Mouse (Mus musculus) ES-E14 (cell line): ENCODE measurements around the gene Rab4b. TPM values are rescaled to one million over a fixed set of nuclear protein-coding genes. Genes with fewer than 3 reads are reported as not detected.

Experiments used
- DNase-seq: peaks from one replicate; pipeline ENCODE4 v3.0.0-alpha.2; 2013; ENCODE audit warnings: low read depth, low spot score
- H3K27ac ChIP-seq: 2 replicates; pipeline ENCODE4 v1.5.1; 2012; ENCODE audit warnings: low read depth, mild to moderate bottlenecking, low read length, moderate library complexity, mixed read lengths; ENCODE audit not compliant: poor library complexity, insufficient read depth, severe bottlenecking
- H3K36me3 ChIP-seq: 2 replicates; pipeline ENCODE4 v1.6.1; 2012; ENCODE audit warnings: mild to moderate bottlenecking, low read length, moderate library complexity, mixed read lengths; ENCODE audit not compliant: control insufficient read depth, poor library complexity, insufficient read depth, severe bottlenecking
- H3K4me1 ChIP-seq, 2 experiments: fragments of 150-350 bp in 1 of 2; sonication (generic) in 1 of 2; 2 replicates each; pipeline ENCODE4 v1.6.1; 2012; ENCODE audit warnings: low read length in 2 of 2, mild to moderate bottlenecking in 1 of 2, mixed read lengths in 1 of 2; ENCODE audit not compliant: control insufficient read depth in 2 of 2, insufficient read depth in 2 of 2, poor library complexity in 1 of 2
- H3K4me3 ChIP-seq, 2 experiments: fragments of 150-350 bp in 1 of 2; sonication (generic) in 1 of 2; 2 replicates each; pipeline ENCODE4 v1.5.1; 2012; ENCODE audit warnings: low read length in 2 of 2, low read depth in 1 of 2, mild to moderate bottlenecking in 1 of 2, mixed read lengths in 1 of 2; ENCODE audit not compliant: insufficient read depth in 1 of 2, poor library complexity in 1 of 2, severe bottlenecking in 1 of 2
- H3K9ac ChIP-seq: 2 replicates; pipeline ENCODE4 v1.6.1; 2012; ENCODE audit warnings: low read depth, mild to moderate bottlenecking, low read length, mixed read lengths; ENCODE audit not compliant: poor library complexity, insufficient read depth, severe bottlenecking
- H3K9me3 ChIP-seq: fragments of 150-350 bp; sonication (generic); 2 replicates; pipeline ENCODE4 v1.6.1; 2012; ENCODE audit warnings: low read depth, mild to moderate bottlenecking, low read length; ENCODE audit not compliant: control insufficient read depth, insufficient read depth
- CHD2 ChIP-seq: IDR thresholded peaks from 2 replicates; pipeline ENCODE4 v1.6.1; 2014; ENCODE audit warnings: mild to moderate bottlenecking, low read depth, low read length, inconsistent platforms
- HCFC1 ChIP-seq: IDR thresholded peaks from 2 replicates; pipeline ENCODE4 v1.6.1; 2012; ENCODE audit warnings: low read length, inconsistent platforms, borderline replicate concordance; ENCODE audit not compliant: insufficient read depth
- MAFK ChIP-seq: IDR thresholded peaks from 2 replicates; pipeline ENCODE4 v1.6.1; 2014; ENCODE audit warnings: mild to moderate bottlenecking, low read depth, low read length, inconsistent platforms; ENCODE audit not compliant: insufficient read depth
- ZC3H11A ChIP-seq: IDR thresholded peaks from 2 replicates; pipeline ENCODE4 v1.6.1; 2012; ENCODE audit warnings: low read depth, mild to moderate bottlenecking, inconsistent platforms, low read length, borderline replicate concordance
- ZNF384 ChIP-seq: IDR thresholded peaks from 2 replicates; pipeline ENCODE4 v1.6.1; 2012; ENCODE audit warnings: low read depth, low read length, inconsistent platforms
- in situ Hi-C, 2 experiments: fragments of 600-800 bp; cut with MboI; formaldehyde crosslinking; loops; one replicate each; pipeline ENCODE4 v1.15.1; 2025; ENCODE audit warnings: low sequenced_read_pairs in 2 of 2, inconsistent platforms in 1 of 2; ENCODE audit not compliant: unreplicated experiment in 2 of 2
- total RNA-seq: library from RNA; depleted of rRNA; stranded (reverse); fragments of 300-350 nt; gene quantifications from 2 replicates; pipeline ENCODE4 v1.2.3, GENCODE M21; 2012

Rab4b gene
- total RNA-seq, 1 experiment, result 28.3 TPM

DNA sequence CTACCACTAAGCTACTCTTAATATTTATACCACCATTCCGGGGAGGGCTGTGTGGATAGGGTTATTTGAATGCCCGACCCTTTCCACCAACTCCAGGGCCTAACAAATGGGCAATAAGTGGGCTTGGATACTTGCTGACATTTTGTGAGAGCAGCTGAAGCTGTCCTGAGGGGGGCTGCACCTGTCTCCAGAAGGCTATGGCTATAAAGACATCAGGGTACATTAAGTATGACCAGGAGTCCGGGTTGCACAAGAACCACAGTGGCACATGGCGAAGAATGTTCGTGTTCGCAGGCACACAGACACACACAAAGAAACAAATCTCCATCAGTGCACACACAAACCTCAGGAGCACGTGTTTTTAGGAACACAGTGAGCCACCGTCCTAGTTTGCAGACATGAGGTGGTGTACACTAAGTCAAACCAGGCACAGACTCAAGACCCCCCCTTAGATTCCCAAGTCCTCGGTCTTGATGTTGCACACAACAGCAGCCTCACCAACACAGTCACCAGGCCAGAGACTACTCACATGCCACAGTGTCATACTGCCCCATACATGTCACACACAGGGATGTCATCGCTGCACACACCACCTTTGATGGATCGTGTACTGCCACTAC, 11.1 kb downstream of the Rab4b start:
- Histone ChIP-seq H3K9me3 (no peaks in the 10 kb centered on the region), H3K27ac (peak overlapping the region; percentile 7; the same call in 1 of the 2 replicates), H3K9ac (no peak overlapping the region), H3K4me3 (peak overlapping the region; percentile 72 to 87; a peak in 3 of 4 replicates), H3K4me1 (peaks cover 3 to 13% of the 10 kb centered on the region in 2 experiments; a peak in 3 of 4 replicates), H3K36me3 (peaks cover 7% of the 10 kb centered on the region)
- in situ Hi-C loops, result no loop called here
- no peak for TF ChIP-seq HCFC1
- TF ChIP-seq CHD2, result no peak
- no peak for TF ChIP-seq ZC3H11A
- no peak for TF ChIP-seq ZNF384
- no peak for TF ChIP-seq MAFK
- no peak for DNase-seq

DNA sequence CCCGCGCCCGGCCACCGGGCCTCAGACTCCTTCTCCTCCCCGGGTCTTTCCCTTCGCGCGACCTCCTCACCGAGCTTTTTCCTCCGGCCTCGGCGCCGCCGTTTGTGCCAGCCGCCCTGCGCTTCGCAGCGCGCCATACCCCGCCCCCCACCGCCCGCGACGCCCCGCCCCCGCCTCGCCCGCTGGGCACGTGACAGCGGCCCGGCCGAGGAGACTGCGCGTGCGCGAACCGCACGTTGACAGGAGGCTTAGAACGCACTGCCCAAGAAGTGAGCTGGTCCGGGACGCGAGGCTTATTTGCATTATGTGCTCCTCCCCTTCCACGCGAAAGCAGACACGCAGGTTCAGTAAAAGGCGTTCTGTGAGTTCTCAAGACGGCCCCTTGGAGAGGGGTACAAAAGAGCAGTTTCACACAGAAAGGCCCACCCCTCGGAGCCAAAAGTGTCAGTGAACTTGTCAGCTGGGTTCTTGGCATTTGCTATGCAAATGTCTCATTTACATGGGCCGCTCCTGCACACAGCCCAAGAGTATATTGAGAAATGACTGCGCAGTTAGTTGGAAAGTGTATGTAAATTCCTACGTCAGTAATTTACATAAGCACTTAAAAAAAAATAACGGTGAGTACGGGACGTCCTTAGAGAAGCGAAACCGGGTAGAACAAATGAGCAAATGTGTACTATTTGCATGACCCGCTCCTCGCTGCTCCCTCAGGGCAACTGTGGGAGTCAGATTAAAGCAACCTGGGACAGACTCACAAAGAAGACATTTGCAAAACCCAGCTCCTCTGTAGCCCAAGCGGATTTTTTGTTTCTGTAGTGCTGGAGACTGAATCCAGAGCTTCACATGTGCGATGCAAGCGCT, 11.9 kb downstream of the Rab4b start, which contains the start of gene Egln2:
Gene Egln2, minus strand, starts transcription at position 189 of the 861 bp plus-strand sequence.
- Histone ChIP-seq H3K9ac (peak within 1 kb of the TSS; percentile 95), H3K9me3 (no peaks in the 10 kb centered on the region), H3K27ac (peak within 1 kb of the TSS; percentile 95), H3K36me3 (peaks cover 5% of the 10 kb centered on the region), H3K4me1 (peaks cover 3 to 13% of the 10 kb centered on the region in 2 experiments; a peak in 3 of 4 replicates), H3K4me3 (peak within 1 kb of the TSS; percentile 72 to 87)
- in situ Hi-C loops, result no loop called here
- peak; percentile 86 for DNase-seq
- no peak for TF ChIP-seq HCFC1
- TF ChIP-seq ZNF384, result 0 out of 2 replicates have a peak, but pooled peaks have one; percentile 50
- TF ChIP-seq MAFK, result 0 out of 2 replicates have a peak, but pooled peaks have one; percentile 33
- no peak for TF ChIP-seq ZC3H11A
- no peak for TF ChIP-seq CHD2

GRCm38 (mm10) chr7:27166229-27166613, 12.5 kb downstream of the Rab4b start:
- H3K4me1 ChIP-seq, result peaks cover 3 to 13% of the 10 kb centered on the region in 2 experiments; a peak in 3 of 4 replicates
- peak overlapping the region; percentile 95 for H3K9ac ChIP-seq
- TF ChIP-seq ZNF384 (no peak), HCFC1 (peak; percentile 70; the same call in 1 of the 2 replicates), ZC3H11A (no peak)
- peak overlapping the region; percentile 95 for H3K27ac ChIP-seq
- H3K36me3 ChIP-seq, result peaks cover 5% of the 10 kb centered on the region
- no peaks in the 10 kb centered on the region for H3K9me3 ChIP-seq
- peak; percentile 60 for DNase-seq
- in situ Hi-C loops, result no loop called here
- H3K4me3 ChIP-seq, result peak overlapping the region; percentile 72 to 87

- Histone ChIP-seq H3K27ac (peak overlapping the region; percentile 95), H3K4me1 (peaks cover 3 to 13% of the 10 kb centered on the region in 2 experiments; a peak in 3 of 4 replicates), H3K9ac (peak overlapping the region; percentile 95), H3K4me3 (peak overlapping the region; percentile 72 to 87), H3K9me3 (no peaks in the 10 kb centered on the region), H3K36me3 (peaks cover 2% of the 10 kb centered on the region; the same call in 1 of the 2 replicates)
- no peak for TF ChIP-seq ZC3H11A
- no peak for TF ChIP-seq MAFK
- no peak for TF ChIP-seq ZNF384
- no peak for TF ChIP-seq HCFC1
- TF ChIP-seq CHD2, result no peak
- in situ Hi-C loops, result no loop called here
- DNase-seq, result no peak
Measured at GRCm38 (mm10) chr7:27165696-27166095, 13.0 kb downstream of the Rab4b start.
